Mouse (Mus musculus): ENCODE measurements around the gene Exoc6. TPM values are rescaled to one million over a fixed set of nuclear protein-coding genes. Genes with fewer than 3 reads are reported as not detected.

Gene Exoc6
- polyA plus RNA-seq (2015; fragmentation: Nextera tagmentation; extraction: Ambion mirVana), result 26.5 and 29.2 TPM in 2 replicates

GRCm38 (mm10) chr19:37550101-37551039 lies at the start of gene Exoc6:
Exoc6 (plus strand) TSS chr19:37550418.

DNA sequence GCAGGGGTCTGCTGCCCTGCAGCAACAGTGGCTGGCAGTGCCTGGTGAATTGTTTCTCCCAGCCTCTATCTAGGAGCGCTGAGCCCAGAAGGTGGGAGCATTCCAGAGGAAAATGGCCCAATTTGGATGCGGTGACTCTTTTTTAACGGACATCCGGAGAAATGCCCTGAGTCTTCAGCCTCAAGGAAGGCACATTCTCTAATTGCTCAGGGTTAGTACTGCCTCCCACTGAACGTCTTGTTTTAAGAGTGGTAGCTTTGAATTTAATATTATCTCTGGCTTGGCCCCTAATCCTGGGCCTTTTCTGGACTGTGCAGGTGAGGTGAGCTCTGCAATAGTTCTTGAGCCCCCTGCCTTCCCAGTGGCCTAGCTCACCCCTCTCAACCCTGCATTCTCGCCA lies 135.1 kb downstream of the Exoc6 start, which contains the start of gene Cyp26c1:
Gene Cyp26c1 (plus strand): TSS at position 301 of the 400 bp plus-strand sequence.

GRCm38 (mm10) chr19:37697651-37698272 lies 147.5 kb downstream of the Exoc6 start, which contains the start of gene Cyp26a1:
Cyp26a1 (plus strand) TSS chr19:37697798.

Other genes with a start within 250 kb of the Exoc6 start
- gene Ide, start 212.6 kb upstream of the Exoc6 start, polyA plus RNA-seq (2015; fragmentation: Nextera tagmentation; extraction: Ambion mirVana), result 38.5 and 44.7 TPM in 2 replicates
- gene Kif11, start 174.0 kb upstream of the Exoc6 start, polyA plus RNA-seq (2015; fragmentation: Nextera tagmentation; extraction: Ambion mirVana), result 9.4 and 10.0 TPM in 2 replicates
- gene Hhex, start 115.6 kb upstream of the Exoc6 start, polyA plus RNA-seq (2015; fragmentation: Nextera tagmentation; extraction: Ambion mirVana), result 8.8 and 11.0 TPM in 2 replicates
- not detected in 2 replicates for gene Cyp26c1, start 135.2 kb downstream of the Exoc6 start, polyA plus RNA-seq (2015; fragmentation: Nextera tagmentation; extraction: Ambion mirVana)
- 0.26 TPM in 1 of 2 replicates, not detected in the other for gene Cyp26a1, start 147.4 kb downstream of the Exoc6 start, polyA plus RNA-seq (2015; fragmentation: Nextera tagmentation; extraction: Ambion mirVana)